Mouse (Mus musculus): ENCODE measurements around the gene Nde1. TPM values are rescaled to one million over a fixed set of nuclear protein-coding genes. Genes with fewer than 3 reads are reported as not detected.

The Nde1 gene
- polyA plus RNA-seq, 1 experiment from 2014 or later = 142 TPM

GRCm38 (mm10) chr16:14166490-14166889 lies 3.4 kb downstream of the Nde1 start:
- 89% methylated on average over 4 of the region's 4 CpGs for WGBS
- Histone ChIP-seq H3K9me3 (no peaks in the 10 kb centered on the region), H3K4me2 (replicated peaks) (no peak overlapping the region), H3K9ac (replicated peaks) (no peak overlapping the region), H3K36me3 (peaks cover 21% of the 10 kb centered on the region), H3K4me1 (peaks cover 21% of the 10 kb centered on the region), H3K4me3 (no peak overlapping the region), H3K27ac (replicated peaks) (no peak overlapping the region), H3K27me3 (no peaks in the 10 kb centered on the region)
- ATAC-seq (ENCODE audit: low FRiP score, low read depth) = no peak

GRCm38 (mm10) chr16:14169706-14170105 lies 6.6 kb downstream of the Nde1 start:
- peaks cover 10% of the 10 kb centered on the region for H3K4me1 ChIP-seq
- WGBS = 93% methylated on average over 1 of the region's 1 CpGs
- H3K27me3 ChIP-seq = no peaks in the 10 kb centered on the region
- H3K9ac ChIP-seq (replicated peaks) = no peak overlapping the region
- no peak overlapping the region for H3K27ac ChIP-seq (replicated peaks)
- H3K9me3 ChIP-seq = no peaks in the 10 kb centered on the region
- H3K4me3 ChIP-seq = no peak overlapping the region
- H3K36me3 ChIP-seq = peaks cover 51% of the 10 kb centered on the region
- no peak for ATAC-seq (ENCODE audit: low FRiP score, low read depth)
- H3K4me2 ChIP-seq (replicated peaks) = no peak overlapping the region

- Histone ChIP-seq H3K27me3 (no peaks in the 10 kb centered on the region), H3K4me2 (replicated peaks) (no peak overlapping the region), H3K4me1 (no peaks in the 10 kb centered on the region), H3K9ac (replicated peaks) (no peak overlapping the region), H3K36me3 (peaks cover 83% of the 10 kb centered on the region), H3K9me3 (no peaks in the 10 kb centered on the region), H3K27ac (replicated peaks) (no peak overlapping the region), H3K4me3 (no peak overlapping the region)
- no peak for ATAC-seq (ENCODE audit: low FRiP score, low read depth)
- WGBS = 80% methylated on average over 3 of the region's 3 CpGs
Measured at GRCm38 (mm10) chr16:14178041-14178440, 15.0 kb downstream of the Nde1 start.

GRCm38 (mm10) chr16:14180163-14180733 lies 17.2 kb downstream of the Nde1 start:
- Histone ChIP-seq H3K9me3 (no peaks in the 10 kb centered on the region), H3K27me3 (no peaks in the 10 kb centered on the region), H3K9ac (replicated peaks) (no peak overlapping the region), H3K4me1 (no peaks in the 10 kb centered on the region), H3K36me3 (peaks cover 83% of the 10 kb centered on the region), H3K27ac (replicated peaks) (no peak overlapping the region), H3K4me3 (no peak overlapping the region), H3K4me2 (replicated peaks) (no peak overlapping the region)
- 79% methylated on average over 6 of the region's 6 CpGs for WGBS
- no peak for ATAC-seq (ENCODE audit: low FRiP score, low read depth)

- ATAC-seq (ENCODE audit: low FRiP score, low read depth) = no peak
- H3K36me3 ChIP-seq = peaks cover 84% of the 10 kb centered on the region
- H3K9ac ChIP-seq (replicated peaks) = no peak overlapping the region
- no peaks in the 10 kb centered on the region for H3K4me1 ChIP-seq
- no peak overlapping the region for H3K4me2 ChIP-seq (replicated peaks)
- WGBS = 93% methylated on average over 5 of the region's 5 CpGs
- H3K9me3 ChIP-seq = no peaks in the 10 kb centered on the region
- no peak overlapping the region for H3K4me3 ChIP-seq
- H3K27ac ChIP-seq (replicated peaks) = no peak overlapping the region
- H3K27me3 ChIP-seq = no peaks in the 10 kb centered on the region
Measured at GRCm38 (mm10) chr16:14182360-14182759, 19.3 kb downstream of the Nde1 start.

GRCm38 (mm10) chr16:14183856-14184255 lies 20.8 kb downstream of the Nde1 start:
- Histone ChIP-seq H3K27me3 (no peaks in the 10 kb centered on the region), H3K9me3 (no peaks in the 10 kb centered on the region), H3K27ac (replicated peaks) (no peak overlapping the region), H3K36me3 (peaks cover 84% of the 10 kb centered on the region), H3K4me1 (no peaks in the 10 kb centered on the region), H3K9ac (replicated peaks) (no peak overlapping the region), H3K4me2 (replicated peaks) (no peak overlapping the region), H3K4me3 (no peak overlapping the region)
- 88% methylated on average over 1 of the region's 1 CpGs for WGBS
- no peak for ATAC-seq (ENCODE audit: low FRiP score, low read depth)

GRCm38 (mm10) chr16:14185516-14185915 lies 22.4 kb downstream of the Nde1 start:
- Histone ChIP-seq H3K27ac (replicated peaks) (no peak overlapping the region), H3K9me3 (no peaks in the 10 kb centered on the region), H3K27me3 (no peaks in the 10 kb centered on the region), H3K4me1 (no peaks in the 10 kb centered on the region), H3K4me2 (replicated peaks) (no peak overlapping the region), H3K9ac (replicated peaks) (no peak overlapping the region), H3K4me3 (no peak overlapping the region), H3K36me3 (peaks cover 93% of the 10 kb centered on the region)
- 95% methylated on average over 5 of the region's 5 CpGs for WGBS
- no peak for ATAC-seq (ENCODE audit: low FRiP score, low read depth)

GRCm38 (mm10) chr16:14194164-14194950 lies 31.3 kb downstream of the Nde1 start:
- Histone ChIP-seq H3K9ac (replicated peaks) (no peak overlapping the region), H3K4me3 (no peak overlapping the region), H3K27me3 (no peaks in the 10 kb centered on the region), H3K36me3 (peaks cover 39% of the 10 kb centered on the region), H3K27ac (replicated peaks) (no peak overlapping the region), H3K4me1 (no peaks in the 10 kb centered on the region), H3K4me2 (replicated peaks) (no peak overlapping the region), H3K9me3 (no peaks in the 10 kb centered on the region)
- ATAC-seq (ENCODE audit: low FRiP score, low read depth) = no peak
- 52% methylated on average over 9 of the region's 9 CpGs for WGBS

GRCm38 (mm10) chr16:14195427-14195826 lies 32.4 kb downstream of the Nde1 start:
- no peaks in the 10 kb centered on the region for H3K27me3 ChIP-seq
- no peaks in the 10 kb centered on the region for H3K4me1 ChIP-seq
- no peak for ATAC-seq (ENCODE audit: low FRiP score, low read depth)
- WGBS = 23% methylated on average over 1 of the region's 1 CpGs
- no peak overlapping the region for H3K27ac ChIP-seq (replicated peaks)
- H3K4me3 ChIP-seq = no peak overlapping the region
- H3K9me3 ChIP-seq = no peaks in the 10 kb centered on the region
- H3K36me3 ChIP-seq = peaks cover 28% of the 10 kb centered on the region
- H3K9ac ChIP-seq (replicated peaks) = no peak overlapping the region
- H3K4me2 ChIP-seq (replicated peaks) = no peak overlapping the region

- Histone ChIP-seq H3K27me3 (no peaks in the 10 kb centered on the region), H3K9me3 (no peaks in the 10 kb centered on the region), H3K4me3 (no peak overlapping the region), H3K4me2 (replicated peaks) (no peak overlapping the region), H3K36me3 (no peaks in the 10 kb centered on the region), H3K4me1 (no peaks in the 10 kb centered on the region), H3K9ac (replicated peaks) (no peak overlapping the region), H3K27ac (replicated peaks) (no peak overlapping the region)
- ATAC-seq (ENCODE audit: low FRiP score, low read depth) = no peak
- 76% methylated on average over 4 of the region's 4 CpGs for WGBS
Measured at GRCm38 (mm10) chr16:14198798-14199197, 35.7 kb downstream of the Nde1 start.

GRCm38 (mm10) chr16:14215156-14215555 lies 52.1 kb downstream of the Nde1 start:
- no peaks in the 10 kb centered on the region for H3K4me1 ChIP-seq
- WGBS = 94% methylated on average over 3 of the region's 3 CpGs
- no peaks in the 10 kb centered on the region for H3K36me3 ChIP-seq
- H3K27ac ChIP-seq (replicated peaks) = no peak overlapping the region
- no peak overlapping the region for H3K4me3 ChIP-seq
- ATAC-seq (ENCODE audit: low FRiP score, low read depth) = no peak
- no peaks in the 10 kb centered on the region for H3K27me3 ChIP-seq
- H3K4me2 ChIP-seq (replicated peaks) = no peak overlapping the region
- H3K9ac ChIP-seq (replicated peaks) = no peak overlapping the region
- H3K9me3 ChIP-seq = no peaks in the 10 kb centered on the region

- H3K9me3 ChIP-seq = no peaks in the 10 kb centered on the region
Measured at GRCm38 (mm10) chr16:14237100-14237723, 74.1 kb downstream of the Nde1 start.

More at GRCm38 (mm10) chr16:14237100-14237723, 74.1 kb downstream of the Nde1 start:
- 22% methylated on average over 6 of the region's 6 CpGs for WGBS
- no peak overlapping the region for H3K27ac ChIP-seq (replicated peaks)
- H3K4me2 ChIP-seq (replicated peaks) = no peak overlapping the region
- no peaks in the 10 kb centered on the region for H3K36me3 ChIP-seq
- H3K27me3 ChIP-seq = no peaks in the 10 kb centered on the region
- H3K4me3 ChIP-seq = no peak overlapping the region
- ATAC-seq (ENCODE audit: low FRiP score, low read depth) = peak; percentile 30; the same call in 1 of the 2 replicates
- no peaks in the 10 kb centered on the region for H3K4me1 ChIP-seq
- no peak overlapping the region for H3K9ac ChIP-seq (replicated peaks)

Measured in midbrain, embryonic 12.5 days (tissue).